Mouse (Mus musculus) kidney, postnatal 25 days (tissue): Measurements from ENCODE around the gene Pakap.
A peak's percentile ranks its signal among the peaks of the same experiment; 100 is the strongest.

ENCODE experiments used
- DNase-seq, 2 experiments: peaks; one replicate each; pipeline ENCODE4 v3.0.0; 2021; ENCODE audit warnings: mixed read lengths in 2 of 2

Pakap gene

GRCm38 (mm10) chr4:57812075-57812474, 244.1 kb downstream of the Pakap start:
- no peak for DNase-seq

- DNase-seq = peak; percentile 46 to 83
Observed at GRCm38 (mm10) chr4:57812916-57813575, 245.1 kb downstream of the Pakap start.

- DNase-seq = no peak
Observed at GRCm38 (mm10) chr4:57813576-57813945, 245.6 kb downstream of the Pakap start.

GRCm38 (mm10) chr4:57815355-57815754, 247.4 kb downstream of the Pakap start:
- no peak for DNase-seq

- DNase-seq = no peak
Observed at GRCm38 (mm10) chr4:57816146-57816545, 248.2 kb downstream of the Pakap start.

- DNase-seq = no peak
Observed at GRCm38 (mm10) chr4:57820839-57821374, 252.9 kb downstream of the Pakap start.

- DNase-seq = no peak
Observed at GRCm38 (mm10) chr4:57821556-57822356, 253.8 kb downstream of the Pakap start.

GRCm38 (mm10) chr4:57822641-57823040, 254.7 kb downstream of the Pakap start:
- DNase-seq = no peak

- no peak for DNase-seq
Observed at GRCm38 (mm10) chr4:57824626-57825240, 256.8 kb downstream of the Pakap start.

GRCm38 (mm10) chr4:57826272-57826671, 258.3 kb downstream of the Pakap start:
- no peak for DNase-seq

- no peak for DNase-seq
Observed at GRCm38 (mm10) chr4:57829131-57829530, 261.2 kb downstream of the Pakap start.

GRCm38 (mm10) chr4:57829740-57830139, 261.8 kb downstream of the Pakap start:
- no peak for DNase-seq

GRCm38 (mm10) chr4:57832318-57832717, 264.3 kb downstream of the Pakap start:
- peak in 1 of 2 experiments; percentile 10 for DNase-seq

GRCm38 (mm10) chr4:57833060-57833459, 265.1 kb downstream of the Pakap start:
- no peak for DNase-seq

GRCm38 (mm10) chr4:57834141-57834540, 266.2 kb downstream of the Pakap start:
- peak in 1 of 2 experiments; percentile 66 for DNase-seq

GRCm38 (mm10) chr4:57837089-57837488, 269.1 kb downstream of the Pakap start:
- DNase-seq = no peak

GRCm38 (mm10) chr4:57839343-57839742, 271.4 kb downstream of the Pakap start:
- peak in 1 of 2 experiments; percentile 32 for DNase-seq

GRCm38 (mm10) chr4:57841911-57842310, 273.9 kb downstream of the Pakap start:
- no peak for DNase-seq

GRCm38 (mm10) chr4:57842472-57843305, 274.7 kb downstream of the Pakap start:
- DNase-seq = peak; percentile 63 to 85

- DNase-seq = peak; percentile 92 to 97
Observed at GRCm38 (mm10) chr4:57845031-57845431, 277.1 kb downstream of the Pakap start.

- DNase-seq = no peak
Observed at GRCm38 (mm10) chr4:57845541-57846210, 277.7 kb downstream of the Pakap start.
